Mouse (Mus musculus) frontal cortex, postnatal 25 days (tissue): ENCODE measurements at regions not wholly inside any gene's neighbourhood (a gene's known extent, or its start where the extent isn't known, plus 50 kb on each side); places are given as distances from the start of the nearest gene placed in this dataset.

Source experiments
- DNase-seq, 2 experiments: peaks; one replicate each; pipeline ENCODE4 v3.0.0; 2022; ENCODE audit warnings: low spot score in 2 of 2

DNA sequence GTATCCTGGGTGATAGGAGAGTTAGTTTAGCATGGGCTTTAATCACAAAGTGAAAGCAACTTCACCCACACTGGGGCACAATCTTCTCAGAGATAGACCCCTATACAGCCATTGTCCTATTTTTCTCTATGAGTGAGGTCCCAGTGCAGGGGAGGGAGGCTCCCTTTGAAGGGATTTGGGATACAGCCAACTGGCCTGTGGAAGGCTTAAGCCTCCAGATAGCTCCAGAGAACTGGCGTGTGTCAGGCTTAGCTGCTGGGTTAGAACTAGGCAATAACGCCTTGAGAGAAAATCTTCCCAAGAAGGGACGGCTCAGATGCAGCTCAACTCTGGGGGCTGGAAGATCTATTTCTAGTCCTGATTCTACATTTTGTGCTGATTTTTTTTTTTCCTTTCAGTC, 397.4 kb upstream of the Zdhhc25 start:
- DNase-seq: no peak

DNA sequence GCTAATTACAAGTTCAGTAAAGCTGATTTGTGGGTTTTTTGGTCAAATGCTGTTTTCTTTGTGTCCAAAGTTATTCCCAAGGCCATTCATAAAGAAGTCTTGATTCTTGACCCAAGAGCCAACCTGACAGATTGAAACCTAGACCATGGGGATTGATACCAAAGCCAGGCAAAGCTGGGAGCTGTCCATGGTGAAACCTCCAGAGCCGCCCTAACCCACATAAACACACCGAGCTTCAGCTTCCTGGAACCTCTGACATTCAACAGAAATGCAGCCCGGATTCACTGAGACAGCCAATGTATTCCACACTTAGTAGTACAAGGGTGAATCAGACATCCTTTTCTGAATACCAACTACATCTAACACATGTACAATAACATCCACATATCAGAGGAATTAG, 386.7 kb upstream of the Zdhhc25 start:
- DNase-seq: no peak

DNA sequence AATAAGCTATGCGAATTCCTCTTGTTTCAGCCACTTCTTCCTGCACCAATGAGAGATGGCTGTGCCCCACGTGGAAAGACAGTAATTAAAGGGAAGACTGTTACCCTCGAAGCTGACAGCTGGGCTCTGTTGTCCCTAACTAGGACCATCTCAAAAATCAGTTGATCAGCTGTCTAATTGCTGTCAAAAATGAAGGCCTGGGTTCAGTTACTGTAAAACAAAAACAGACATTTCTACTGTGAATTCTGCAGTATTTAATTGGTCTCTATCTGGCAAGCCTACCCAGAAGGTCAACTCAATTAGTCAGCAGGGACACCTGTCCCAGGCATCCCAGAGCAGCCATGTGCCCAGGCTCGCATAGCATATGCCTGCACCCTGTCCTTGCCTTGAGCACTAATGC, 385.8 kb upstream of the Zdhhc25 start:
- no peak for DNase-seq

DNA sequence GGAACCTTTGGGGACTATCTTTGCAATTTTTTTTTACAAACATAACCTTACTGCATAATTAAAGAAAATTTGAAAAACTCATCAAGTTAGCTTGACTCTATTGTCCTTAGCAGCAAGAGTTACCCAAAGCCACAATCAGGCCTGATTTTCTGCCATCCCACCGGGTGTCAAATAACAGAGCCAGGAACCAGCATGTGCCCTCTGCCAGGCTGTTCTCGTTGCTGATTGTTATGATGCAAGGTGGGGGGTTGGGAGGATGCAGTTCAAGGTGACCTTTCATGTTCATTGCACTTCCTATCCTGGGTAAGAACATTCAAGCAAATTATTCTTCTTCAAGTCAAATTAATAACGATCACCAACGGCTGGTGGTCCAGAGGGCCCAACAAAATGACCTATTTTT, 370.6 kb upstream of the Zdhhc25 start:
- no peak for DNase-seq

DNA sequence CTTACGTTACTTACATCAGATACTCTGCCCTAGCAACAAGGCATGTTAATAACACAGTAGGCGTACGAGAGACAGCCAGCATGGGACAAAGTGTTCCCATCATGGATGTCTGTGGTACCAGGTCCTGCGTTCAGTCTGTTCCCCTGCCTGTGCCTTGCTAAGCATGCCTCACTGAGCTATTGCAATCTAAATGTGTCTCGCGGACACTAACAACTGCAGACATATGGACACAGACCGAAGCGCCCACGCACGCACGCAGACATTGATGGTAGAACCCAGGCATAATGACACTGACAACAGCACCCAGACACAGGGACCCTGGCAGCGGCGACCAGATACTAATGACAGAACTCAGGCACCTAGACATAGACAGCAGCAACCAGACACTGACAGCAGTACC, 355.5 kb upstream of the Zdhhc25 start:
- no peak for DNase-seq

DNA sequence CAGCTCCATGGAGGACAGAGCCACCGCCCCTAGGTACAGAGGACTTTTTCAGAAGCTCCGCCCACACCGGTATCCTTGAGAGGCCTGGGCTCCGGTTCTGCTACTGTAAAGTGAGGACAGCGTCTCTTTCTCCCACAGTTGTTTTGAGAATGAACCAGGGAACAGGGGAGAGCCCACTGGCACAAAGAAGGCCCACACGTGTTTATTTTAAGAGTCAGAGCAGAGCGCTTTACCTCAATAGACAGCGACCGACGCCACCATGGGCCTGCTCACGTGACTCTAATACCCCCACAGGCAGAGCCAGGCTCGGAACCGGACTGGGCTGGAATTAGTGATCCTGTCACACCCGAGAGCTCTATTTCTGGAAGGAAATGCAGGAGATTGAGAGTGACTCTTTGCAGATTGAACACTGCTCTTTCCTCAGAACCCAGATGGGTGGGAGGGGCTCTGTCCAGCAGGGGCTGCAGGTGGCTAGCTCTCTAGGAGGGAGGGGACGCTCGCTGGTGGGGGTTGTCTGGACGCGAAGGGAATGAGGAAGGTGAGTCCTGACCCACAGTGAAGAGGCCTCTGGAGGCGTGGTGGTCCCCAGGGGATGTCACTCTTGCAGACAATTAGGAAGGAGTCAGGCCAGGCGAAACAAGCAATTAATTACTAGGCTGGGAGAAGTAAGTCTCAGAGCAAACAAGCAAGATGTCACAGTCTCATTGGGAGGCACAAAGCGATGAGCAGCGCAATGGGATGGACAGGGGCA, 354.4 kb upstream of the Zdhhc25 start:
- DNase-seq: no peak

DNA sequence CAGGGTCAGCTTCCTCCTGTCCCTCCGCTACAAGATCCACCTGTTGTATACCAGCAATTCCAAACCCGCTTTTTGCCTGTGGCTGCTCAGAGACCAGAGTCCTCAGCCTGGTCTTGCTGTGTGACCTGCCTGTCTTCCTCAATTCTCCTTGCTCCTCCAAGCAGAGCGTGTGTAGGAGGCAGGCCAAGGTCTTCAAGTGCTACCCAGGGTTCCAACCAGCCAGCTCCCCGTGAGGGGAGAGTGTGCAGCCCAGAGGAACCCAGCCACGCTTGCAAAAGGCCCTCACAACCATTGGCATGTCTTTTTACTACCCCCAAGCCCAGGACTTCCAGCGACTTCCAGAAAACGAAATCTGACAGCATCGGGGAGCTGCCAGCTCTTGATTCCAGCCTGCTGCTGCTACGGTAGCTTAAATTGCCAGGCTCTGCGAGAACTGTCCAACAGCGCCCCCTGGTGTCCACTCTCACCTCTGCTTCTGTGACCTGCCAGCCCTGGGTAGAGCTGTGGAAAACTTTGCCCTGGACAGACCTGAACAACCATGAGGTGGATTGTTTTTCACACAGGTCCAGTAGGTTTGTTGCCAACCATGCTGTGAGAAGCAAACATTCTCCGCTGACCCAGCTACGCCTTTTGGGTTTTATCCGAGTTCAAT, 352.0 kb upstream of the Zdhhc25 start:
- DNase-seq: peak; percentile 94 to 95

DNA sequence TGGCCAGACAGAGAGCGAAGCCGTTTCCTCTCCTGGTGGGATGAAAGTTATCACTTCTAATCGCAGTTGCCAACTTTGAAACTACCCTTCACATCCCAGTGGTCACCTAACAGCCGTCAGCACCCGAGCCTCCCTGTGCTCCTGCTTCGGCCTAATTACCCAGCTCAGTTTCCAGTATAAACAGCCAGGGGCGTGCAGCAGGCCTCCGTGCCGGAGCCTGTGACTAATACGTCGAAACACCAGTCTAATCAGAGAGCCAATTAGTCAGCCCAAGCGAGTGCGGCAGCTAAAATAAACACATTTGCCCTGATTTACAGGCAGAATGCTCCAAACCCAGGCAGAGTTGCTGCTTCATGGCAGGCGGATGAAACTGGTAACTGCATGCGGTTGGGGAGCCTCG, 312.1 kb upstream of the Zdhhc25 start:
- DNase-seq: no peak

DNA sequence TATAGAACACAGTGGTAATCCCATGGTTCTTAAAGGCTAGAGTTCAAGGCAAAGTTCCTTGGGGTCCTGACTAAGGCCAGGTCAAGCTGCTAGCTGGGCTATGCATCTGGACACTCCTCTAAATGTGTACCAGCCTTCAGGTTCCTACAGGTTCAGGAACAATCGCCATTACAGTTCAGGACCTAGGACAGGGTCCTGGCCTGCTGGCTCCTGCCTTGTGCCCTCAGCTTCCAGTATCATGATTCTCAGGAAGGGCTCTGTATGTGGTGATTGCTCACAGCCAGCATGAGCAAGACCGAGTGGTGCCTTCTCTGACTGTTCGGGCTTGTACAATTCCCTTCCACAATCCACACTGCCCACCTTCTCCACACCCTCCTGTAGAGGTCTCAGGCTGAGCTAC, 311.4 kb upstream of the Zdhhc25 start:
- DNase-seq: no peak

DNA sequence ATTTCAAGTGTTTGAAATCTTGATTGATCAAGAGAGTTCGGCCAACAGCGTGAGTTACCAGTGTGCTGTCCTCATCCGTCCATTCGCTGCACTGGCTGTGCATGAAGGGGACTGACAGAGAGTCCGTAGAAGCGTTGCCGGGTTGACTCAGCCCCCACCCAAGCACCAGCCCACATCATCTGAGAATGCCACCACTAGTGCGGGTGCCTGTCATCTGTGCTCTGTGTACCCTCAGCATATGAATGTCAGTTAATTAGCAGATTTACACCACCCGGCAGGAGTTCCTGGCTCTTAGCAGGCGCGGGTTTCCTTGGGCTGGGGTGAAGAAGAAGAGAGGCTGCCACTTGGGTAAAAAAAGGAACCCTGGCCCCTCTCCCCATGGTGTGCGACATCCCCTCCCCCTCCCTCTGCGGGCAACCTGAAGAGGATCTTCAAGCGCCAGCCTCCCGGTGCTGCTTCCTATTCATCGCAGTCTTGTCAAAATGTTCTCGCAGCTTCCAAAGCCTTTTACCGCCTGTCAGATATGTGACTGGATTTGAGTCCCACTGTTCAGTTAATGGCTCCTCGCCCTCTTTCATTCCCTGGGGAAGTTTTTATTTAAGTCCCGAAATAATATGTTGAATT, 309.2 kb upstream of the Zdhhc25 start:
- DNase-seq: no peak

DNA sequence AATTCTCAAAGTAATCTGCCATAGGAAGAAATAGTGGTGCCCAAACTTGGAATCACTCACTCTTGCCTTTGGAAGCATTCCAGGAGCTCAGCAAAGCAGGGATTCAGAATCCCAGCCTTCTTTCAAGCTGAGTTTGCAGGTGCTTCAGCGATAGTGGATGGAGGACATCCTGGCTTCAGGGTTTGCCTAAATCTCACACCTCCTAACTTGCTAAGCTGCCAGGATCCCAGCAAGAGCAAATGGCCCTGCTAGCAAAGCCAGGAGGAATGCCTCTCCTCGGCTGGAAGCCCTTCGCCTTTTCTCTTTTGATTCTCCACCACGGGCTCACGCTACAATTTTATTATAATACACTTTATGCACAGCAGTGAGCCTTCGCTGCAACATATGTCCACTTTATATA, 301.0 kb upstream of the Zdhhc25 start:
- no peak for DNase-seq

DNA sequence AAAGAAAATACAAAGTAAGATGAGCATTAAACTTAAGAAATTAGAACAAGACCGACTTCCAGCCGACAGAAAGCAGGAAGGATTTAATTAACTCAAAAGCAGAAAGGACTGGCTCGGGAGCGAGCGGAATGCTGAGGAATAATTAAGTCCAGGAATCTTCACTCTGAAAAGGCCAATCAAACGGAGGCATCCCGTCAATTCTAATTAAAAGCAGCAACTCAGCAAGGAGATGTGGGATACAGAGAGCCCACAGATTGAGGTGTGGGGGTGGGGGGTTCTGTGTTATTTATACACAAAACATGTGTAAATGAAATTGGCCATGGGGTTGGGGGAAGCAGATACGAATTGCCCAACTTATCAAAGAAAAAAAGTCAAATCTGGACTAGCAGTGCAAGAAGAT, 288.9 kb upstream of the Zdhhc25 start:
- no peak for DNase-seq

DNA sequence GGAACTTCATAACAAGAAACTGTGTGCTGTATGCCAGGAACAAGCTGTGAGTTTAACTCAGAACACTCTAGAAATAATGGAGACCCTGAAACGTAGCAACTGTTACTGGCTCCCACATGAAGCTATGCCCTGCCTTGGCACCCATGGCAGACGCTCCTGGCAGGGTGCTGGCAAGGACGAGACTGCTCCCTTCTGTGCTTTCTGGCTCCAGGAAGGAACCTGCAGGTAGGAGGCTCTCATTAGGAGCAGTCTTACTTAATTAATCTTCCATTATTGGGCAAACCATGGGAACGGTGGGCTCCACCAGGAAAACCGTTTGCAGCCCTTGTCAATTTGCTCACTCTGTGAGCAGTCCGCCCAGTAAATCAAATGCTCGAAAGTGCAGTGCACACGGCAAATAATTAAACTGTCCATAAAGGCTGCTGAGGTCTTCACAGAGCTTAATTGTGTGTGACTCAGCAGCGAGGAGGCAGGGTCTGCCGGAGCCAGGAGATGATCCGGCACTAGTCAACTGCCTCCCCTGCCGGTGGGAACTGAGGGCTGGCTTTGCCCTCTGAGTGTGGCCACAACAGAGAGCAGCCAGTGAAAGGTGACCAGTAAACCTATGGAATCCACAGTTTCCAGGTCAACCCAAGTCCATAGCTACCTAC, 285.2 kb upstream of the Zdhhc25 start:
- no peak for DNase-seq

DNA sequence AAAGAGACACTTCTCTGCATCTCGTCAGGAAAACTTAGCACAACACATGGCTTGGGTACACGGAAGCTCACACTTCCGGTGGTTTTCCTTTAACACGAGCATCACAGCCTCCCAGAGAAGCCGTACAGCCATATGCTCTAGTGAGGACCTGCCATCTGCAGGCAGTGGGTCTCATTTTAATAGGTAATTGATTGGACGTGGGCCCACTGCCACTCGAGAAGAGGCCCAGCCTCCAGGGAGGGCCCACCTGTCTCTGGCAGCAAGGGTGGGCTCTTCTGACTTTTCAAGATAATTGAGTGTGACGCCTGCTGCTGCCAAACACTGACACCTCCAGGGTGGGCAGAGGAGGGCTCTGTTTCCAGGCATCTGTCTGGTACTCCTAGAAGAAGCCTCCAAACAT, 282.1 kb upstream of the Zdhhc25 start:
- DNase-seq: no peak

DNA sequence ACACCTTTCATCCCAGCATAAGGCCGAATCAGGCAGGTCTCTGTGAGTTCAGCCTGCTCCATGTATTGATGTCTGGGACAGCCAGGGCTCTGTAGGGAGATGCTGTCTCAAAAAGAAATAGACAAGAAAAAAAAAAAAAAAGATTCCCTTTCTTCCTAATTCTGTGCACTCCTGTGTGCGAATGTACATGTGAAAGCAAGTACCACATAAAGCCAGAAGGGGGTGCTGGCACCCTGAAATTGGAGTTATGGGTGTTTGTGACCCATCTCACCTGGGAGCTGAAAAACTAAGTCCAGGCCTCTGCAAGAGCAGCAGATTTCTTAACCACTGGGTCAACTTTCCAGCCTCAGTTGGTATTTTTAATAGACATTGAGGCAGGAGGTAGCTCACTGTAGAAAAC, 280.6 kb upstream of the Zdhhc25 start:
- DNase-seq: no peak

DNA sequence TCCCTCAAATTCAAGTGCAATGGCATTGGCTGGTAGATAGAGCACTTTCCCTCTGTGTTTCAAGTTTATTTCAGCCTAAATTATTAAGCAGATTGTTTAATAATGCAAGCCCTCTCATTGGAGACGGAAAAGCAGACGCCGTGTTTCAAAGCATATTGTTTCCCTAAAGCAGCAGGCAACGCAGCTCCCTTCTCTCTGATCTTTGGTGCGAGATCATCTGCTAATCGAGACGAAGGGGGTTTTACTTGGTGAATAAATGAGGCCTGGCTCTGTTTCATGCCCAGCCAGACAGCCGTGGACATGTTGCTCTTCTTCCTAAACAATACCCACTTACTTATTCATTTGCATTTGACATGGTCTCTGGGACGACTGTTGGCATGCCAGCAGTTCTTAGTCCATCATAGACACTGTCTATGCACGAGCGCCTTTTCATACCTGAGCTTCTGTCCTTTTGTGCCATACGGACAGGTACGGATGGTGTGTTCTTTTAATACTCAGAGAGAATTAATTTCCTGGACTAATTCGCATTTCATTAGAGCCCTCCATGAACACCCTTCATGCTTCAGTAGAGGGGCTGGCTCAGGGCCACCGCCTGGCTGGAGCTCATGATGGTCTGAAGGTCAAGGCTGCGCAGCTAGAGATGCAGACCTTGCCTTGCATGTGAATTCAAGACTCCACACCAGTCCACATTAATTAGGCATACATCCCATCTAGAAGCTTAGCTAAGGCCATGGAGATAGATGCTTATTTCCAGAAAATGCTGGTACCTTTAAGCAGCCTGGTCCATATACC, 276.3 kb upstream of the Zdhhc25 start:
- no peak for DNase-seq

DNA sequence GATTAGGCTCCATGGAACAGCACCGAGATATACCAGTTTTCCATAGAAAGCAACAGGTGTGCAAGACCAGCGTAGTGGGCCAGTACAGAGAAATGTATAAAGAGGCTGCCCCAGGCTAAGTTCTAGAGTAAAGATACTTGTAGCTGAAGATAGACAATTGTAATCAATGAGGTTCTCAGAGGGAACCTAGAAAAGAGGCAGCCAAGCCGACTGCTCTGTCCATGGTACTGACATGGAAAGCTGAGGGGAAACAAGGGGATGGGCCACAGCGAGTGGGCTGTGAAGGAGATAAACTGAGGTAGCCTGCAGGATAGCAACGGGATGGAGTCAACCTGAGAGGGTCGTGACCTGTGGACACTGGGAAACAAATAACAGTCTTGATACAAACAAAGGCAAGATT, 275.0 kb upstream of the Zdhhc25 start:
- no peak for DNase-seq

DNA sequence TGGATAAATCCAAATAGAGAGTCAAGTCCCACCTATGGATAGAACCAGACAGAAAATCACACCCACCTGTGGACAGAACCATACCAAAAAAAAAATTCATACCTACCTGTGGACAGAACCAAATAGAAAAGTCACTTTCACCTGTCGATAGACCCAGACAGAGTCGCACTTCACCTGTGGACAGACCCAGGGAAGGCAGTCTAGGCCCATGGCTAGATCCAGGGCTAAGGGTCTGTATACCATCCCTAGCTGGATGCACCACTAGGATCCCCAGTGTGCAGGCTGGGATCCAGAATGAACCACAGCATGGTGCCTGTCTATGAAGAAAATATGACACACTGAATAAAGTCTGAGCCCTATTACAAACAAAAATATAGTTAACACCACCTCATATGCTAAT, 246.9 kb upstream of the Zdhhc25 start:
- DNase-seq: no peak

DNA sequence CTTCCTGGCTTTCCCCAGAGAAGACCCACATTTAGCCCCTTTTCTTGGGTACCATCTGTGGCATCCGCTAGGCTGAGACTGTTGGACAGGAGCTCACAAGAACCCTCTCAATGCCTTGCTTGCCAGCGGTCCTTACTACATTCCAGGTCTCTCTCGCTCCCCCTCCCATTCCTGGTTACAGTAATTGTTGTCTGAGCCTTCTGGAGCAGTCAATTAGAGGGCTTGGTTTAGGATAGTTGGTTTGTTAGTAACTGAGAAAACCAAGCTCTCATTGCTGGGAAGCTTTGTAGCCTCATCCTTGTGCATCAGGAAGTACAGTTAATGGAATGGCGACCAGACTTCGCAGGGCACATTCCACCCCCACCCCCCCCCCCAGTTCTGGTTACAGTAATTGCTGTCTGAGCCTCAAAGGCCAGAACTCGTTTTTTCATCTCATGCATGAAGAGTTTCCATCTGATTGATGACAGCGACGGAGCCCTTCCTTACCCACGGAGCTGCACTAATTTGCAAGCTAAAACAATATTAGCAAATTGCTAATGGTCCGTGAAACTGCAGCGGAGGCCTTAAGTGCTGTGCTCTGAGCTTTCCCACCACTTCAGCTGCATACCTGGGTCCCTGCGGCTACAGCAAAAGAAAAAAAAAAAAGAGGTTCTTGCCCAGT, 239.6 kb upstream of the Zdhhc25 start:
- DNase-seq: no peak

DNA sequence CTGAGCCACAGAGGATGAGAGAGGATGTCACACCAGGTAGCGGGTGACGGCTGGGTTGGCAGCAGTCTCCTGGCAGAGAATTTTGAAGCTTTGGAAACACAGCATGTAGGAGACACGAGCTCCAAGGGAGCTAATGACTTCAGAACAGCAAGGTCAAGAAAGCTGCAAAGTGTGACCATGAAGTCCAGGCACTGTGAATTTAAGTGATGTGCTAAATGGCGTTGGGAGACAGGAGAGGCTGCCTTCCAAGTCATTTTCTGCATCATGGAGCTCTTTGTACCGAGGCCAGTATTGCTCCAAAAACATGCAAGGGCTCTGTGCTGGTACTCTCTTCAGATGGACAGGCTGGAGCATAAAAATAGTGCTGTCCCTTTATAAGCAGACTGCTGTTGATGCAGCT, 238.8 kb upstream of the Zdhhc25 start:
- no peak for DNase-seq

DNA sequence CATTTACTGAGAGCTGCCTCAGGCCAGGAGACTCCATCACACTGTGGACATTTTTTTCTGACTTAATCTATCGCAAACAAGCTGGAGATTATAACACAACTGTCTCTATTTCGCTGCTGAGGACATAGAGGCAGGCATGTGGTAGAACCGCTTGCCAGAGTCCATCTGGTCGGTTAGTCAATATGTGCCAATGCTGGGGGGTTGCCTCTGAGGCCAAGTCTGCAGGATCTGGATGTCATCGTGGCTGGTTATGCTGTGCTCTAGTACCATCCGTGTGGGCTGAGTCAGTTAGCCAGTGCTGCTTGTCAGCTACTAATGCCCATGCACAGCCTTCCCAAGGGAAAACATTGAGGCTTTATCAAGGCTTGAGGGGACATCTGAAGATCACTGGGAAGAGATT, 237.1 kb upstream of the Zdhhc25 start:
- no peak for DNase-seq

DNA sequence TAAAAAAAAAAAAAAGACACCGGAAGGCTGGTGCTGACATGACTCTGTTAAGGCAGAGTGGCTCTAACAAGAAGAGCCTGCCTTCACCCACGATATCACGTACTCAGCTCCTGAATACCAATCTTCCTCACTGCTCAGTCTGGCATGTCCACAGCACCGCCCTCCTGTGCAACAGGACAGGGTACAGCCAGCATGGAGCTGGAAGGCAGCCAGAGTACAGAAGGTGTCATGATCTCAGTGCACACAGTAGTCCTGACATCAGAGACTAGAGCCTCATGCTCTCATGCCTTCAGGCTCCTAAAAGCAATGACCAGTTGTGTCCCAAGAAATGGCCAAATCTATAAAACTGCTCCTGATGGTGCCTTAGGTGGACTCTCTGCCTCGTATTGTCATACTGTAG, 229.7 kb upstream of the Zdhhc25 start:
- no peak for DNase-seq
